Mouse (Mus musculus) E14TG2a.4 (cell line): Measurements from ENCODE around the gene Il3.
A peak's percentile ranks its signal among the peaks of the same experiment; 100 is the strongest.

ENCODE experiments used
- H3K27me3 ChIP-seq: 2 replicates; pipeline ENCODE4 v1.6.1; 2014; ENCODE audit warnings: low read length, control low read depth; ENCODE audit not compliant: insufficient read depth
- H3K36me3 ChIP-seq: 2 replicates; pipeline ENCODE4 v1.6.1; 2014; ENCODE audit warnings: low read length, control low read depth; ENCODE audit not compliant: insufficient read depth
- H3K4me1 ChIP-seq: replicated peaks from 2 replicates; pipeline ENCODE4 v1.6.1; 2014; ENCODE audit warnings: low read depth, low read length, control low read depth
- H3K4me3 ChIP-seq: replicated peaks from 2 replicates; pipeline ENCODE4 v1.5.1; 2014; ENCODE audit warnings: mild to moderate bottlenecking, low read length
- H3K9me3 ChIP-seq: 2 replicates; pipeline ENCODE4 v1.6.1; 2014; ENCODE audit warnings: low read length, control low read depth
- CTCF ChIP-seq: conservative IDR thresholded peaks from 2 replicates; pipeline ENCODE4 v1.5.1; 2014; ENCODE audit warnings: low read length
- NANOG ChIP-seq: IDR thresholded peaks from 2 replicates; pipeline ENCODE4 v1.6.1; 2014; ENCODE audit warnings: borderline replicate concordance, low read length, mixed read lengths
- POU5F1 ChIP-seq: IDR thresholded peaks from 2 replicates; pipeline ENCODE4 v1.6.1; 2014; ENCODE audit warnings: low read length, borderline replicate concordance

The Il3 gene

GRCm38 (mm10) chr11:54267177-54267576 lies at the start of gene Il3:
Gene Il3, minus strand, starts transcription at chr11:54267277.
- Histone ChIP-seq H3K4me1 (peaks cover 8% of the 10 kb centered on the region), H3K9me3 (no peaks in the 10 kb centered on the region), H3K36me3 (no peaks in the 10 kb centered on the region), H3K27me3 (no peaks in the 10 kb centered on the region), H3K4me3 (no peak within 1 kb of the TSS)
- TF ChIP-seq CTCF (no peak), POU5F1 (no peak), NANOG (no peak)

- Histone ChIP-seq H3K4me1 (peaks cover 31% of the 10 kb centered on the region), H3K9me3 (no peaks in the 10 kb centered on the region), H3K4me3 (no peak overlapping the region), H3K36me3 (no peaks in the 10 kb centered on the region), H3K27me3 (peaks cover 3% of the 10 kb centered on the region; the same call in 1 of the 2 replicates)
- TF ChIP-seq CTCF (no peak), NANOG (no peak), POU5F1 (no peak)
These were observed 48.3 kb upstream of the Il3 start for GRCm38 (mm10) chr11:54315336-54315735.

- Histone ChIP-seq H3K4me1 (peaks cover 37% of the 10 kb centered on the region), H3K36me3 (no peaks in the 10 kb centered on the region), H3K4me3 (no peak overlapping the region), H3K27me3 (peaks cover 3% of the 10 kb centered on the region; the same call in 1 of the 2 replicates), H3K9me3 (no peaks in the 10 kb centered on the region)
- no peak for TF ChIP-seq POU5F1
- TF ChIP-seq NANOG = no peak
- TF ChIP-seq CTCF = no peak
These were observed 47.7 kb upstream of the Il3 start for GRCm38 (mm10) chr11:54314740-54315139.

- H3K9me3 ChIP-seq = no peaks in the 10 kb centered on the region
- peaks cover 3% of the 10 kb centered on the region; the same call in 1 of the 2 replicates for H3K27me3 ChIP-seq
- no peak overlapping the region for H3K4me3 ChIP-seq
- no peak for TF ChIP-seq CTCF
- no peak for TF ChIP-seq POU5F1
- TF ChIP-seq NANOG = no peak
- peaks cover 45% of the 10 kb centered on the region for H3K4me1 ChIP-seq
- H3K36me3 ChIP-seq = no peaks in the 10 kb centered on the region
These were observed 46.6 kb upstream of the Il3 start for GRCm38 (mm10) chr11:54313391-54314360.

- H3K27me3 ChIP-seq = peaks cover 3% of the 10 kb centered on the region; the same call in 1 of the 2 replicates
- H3K36me3 ChIP-seq = no peaks in the 10 kb centered on the region
- no peak overlapping the region for H3K4me3 ChIP-seq
- no peak for TF ChIP-seq POU5F1
- no peak for TF ChIP-seq NANOG
- no peak for TF ChIP-seq CTCF
- H3K9me3 ChIP-seq = no peaks in the 10 kb centered on the region
- H3K4me1 ChIP-seq = peaks cover 45% of the 10 kb centered on the region
These were observed 45.5 kb upstream of the Il3 start for GRCm38 (mm10) chr11:54312603-54313002.

GRCm38 (mm10) chr11:54312021-54312420 lies 44.9 kb upstream of the Il3 start:
- peaks cover 3% of the 10 kb centered on the region; the same call in 1 of the 2 replicates for H3K27me3 ChIP-seq
- H3K4me3 ChIP-seq = no peak overlapping the region
- peaks cover 49% of the 10 kb centered on the region for H3K4me1 ChIP-seq
- H3K9me3 ChIP-seq = no peaks in the 10 kb centered on the region
- peak; percentile 42; the same call in 1 of the 2 replicates for TF ChIP-seq POU5F1
- TF ChIP-seq NANOG = no peak
- no peaks in the 10 kb centered on the region for H3K36me3 ChIP-seq

GRCm38 (mm10) chr11:54310588-54310987 lies 43.5 kb upstream of the Il3 start:
- no peak overlapping the region for H3K4me3 ChIP-seq
- TF ChIP-seq CTCF (no peak), POU5F1 (no peak)
- peaks cover 9% of the 10 kb centered on the region for H3K27me3 ChIP-seq
- peaks cover 49% of the 10 kb centered on the region for H3K4me1 ChIP-seq
- no peaks in the 10 kb centered on the region for H3K9me3 ChIP-seq
- no peaks in the 10 kb centered on the region for H3K36me3 ChIP-seq

GRCm38 (mm10) chr11:54307139-54307816 lies 40.2 kb upstream of the Il3 start:
- H3K4me3 ChIP-seq = no peak overlapping the region
- TF ChIP-seq NANOG = no peak
- TF ChIP-seq CTCF = peak; percentile 37
- no peak for TF ChIP-seq POU5F1
- H3K27me3 ChIP-seq = peaks cover 28% of the 10 kb centered on the region
- H3K9me3 ChIP-seq = no peaks in the 10 kb centered on the region
- no peaks in the 10 kb centered on the region for H3K36me3 ChIP-seq
- H3K4me1 ChIP-seq = peaks cover 49% of the 10 kb centered on the region

- peaks cover 30% of the 10 kb centered on the region for H3K4me1 ChIP-seq
- no peak overlapping the region for H3K4me3 ChIP-seq
- no peaks in the 10 kb centered on the region for H3K36me3 ChIP-seq
- no peak for TF ChIP-seq CTCF
- no peaks in the 10 kb centered on the region for H3K9me3 ChIP-seq
- peaks cover 35% of the 10 kb centered on the region for H3K27me3 ChIP-seq
These were observed 38.3 kb upstream of the Il3 start for GRCm38 (mm10) chr11:54305331-54305730.
